Mouse (Mus musculus) C2C12 (cell line): ENCODE results near the gene Prex1.

ENCODE experiments used
- CEBPB ChIP-seq: IDR thresholded peaks from one replicate; pipeline ENCODE4 v1.6.1; 2011; ENCODE audit warnings: low read depth, mild to moderate bottlenecking, control low read depth, moderate library complexity
- CTCF ChIP-seq: IDR thresholded peaks from one replicate; pipeline ENCODE4 v1.5.1; 2011; ENCODE audit not compliant: control insufficient read depth, insufficient read depth, insufficient read length
- FOSL1 ChIP-seq: IDR thresholded peaks from one replicate; pipeline ENCODE4 v1.8.0; 2011; ENCODE audit warnings: mild to moderate bottlenecking, low read length; ENCODE audit not compliant: poor library complexity, insufficient read depth, severe bottlenecking
- USF1 ChIP-seq: IDR thresholded peaks from one replicate; pipeline ENCODE4 v1.6.1; 2011; ENCODE audit warnings: low read depth, mild to moderate bottlenecking, control low read depth, moderate library complexity

DNA sequence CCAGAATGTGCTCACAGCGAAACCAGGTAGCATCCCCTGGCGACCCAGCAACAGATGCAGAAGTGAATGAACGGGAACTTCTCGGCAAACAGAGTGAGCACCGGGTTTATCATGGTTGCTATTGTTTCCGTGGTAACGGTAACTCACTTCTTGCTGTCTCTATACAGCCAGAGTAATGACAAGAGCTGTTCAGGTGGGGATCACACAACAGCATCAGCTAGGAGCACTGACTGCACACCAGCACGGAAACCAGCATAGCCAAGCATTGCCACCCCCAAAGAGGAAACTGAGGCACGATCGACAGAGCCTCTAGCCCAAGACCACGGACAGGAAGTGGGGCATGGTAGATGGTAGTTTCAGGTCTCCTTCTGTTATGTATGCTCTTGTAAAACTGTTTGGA is 88.4 kb downstream of the Prex1 start:
- TF ChIP-seq CTCF (no peak), FOSL1 (no peak), USF1 (no peak), CEBPB (no peak)
